Mouse (Mus musculus) ES-CJ7 (cell line): ENCODE measurements around the gene Hist1h4d.
"Not testable (repeated sequence)": the region's sequence is repeated elsewhere in the genome, so short reads cannot be mapped to it uniquely, and the experiment has no call there.

Source experiments
- DNase-seq: peaks from one replicate; pipeline ENCODE4 v3.0.0; 2011; ENCODE audit warnings: low read depth, low spot score

Hist1h4d gene

DNA sequence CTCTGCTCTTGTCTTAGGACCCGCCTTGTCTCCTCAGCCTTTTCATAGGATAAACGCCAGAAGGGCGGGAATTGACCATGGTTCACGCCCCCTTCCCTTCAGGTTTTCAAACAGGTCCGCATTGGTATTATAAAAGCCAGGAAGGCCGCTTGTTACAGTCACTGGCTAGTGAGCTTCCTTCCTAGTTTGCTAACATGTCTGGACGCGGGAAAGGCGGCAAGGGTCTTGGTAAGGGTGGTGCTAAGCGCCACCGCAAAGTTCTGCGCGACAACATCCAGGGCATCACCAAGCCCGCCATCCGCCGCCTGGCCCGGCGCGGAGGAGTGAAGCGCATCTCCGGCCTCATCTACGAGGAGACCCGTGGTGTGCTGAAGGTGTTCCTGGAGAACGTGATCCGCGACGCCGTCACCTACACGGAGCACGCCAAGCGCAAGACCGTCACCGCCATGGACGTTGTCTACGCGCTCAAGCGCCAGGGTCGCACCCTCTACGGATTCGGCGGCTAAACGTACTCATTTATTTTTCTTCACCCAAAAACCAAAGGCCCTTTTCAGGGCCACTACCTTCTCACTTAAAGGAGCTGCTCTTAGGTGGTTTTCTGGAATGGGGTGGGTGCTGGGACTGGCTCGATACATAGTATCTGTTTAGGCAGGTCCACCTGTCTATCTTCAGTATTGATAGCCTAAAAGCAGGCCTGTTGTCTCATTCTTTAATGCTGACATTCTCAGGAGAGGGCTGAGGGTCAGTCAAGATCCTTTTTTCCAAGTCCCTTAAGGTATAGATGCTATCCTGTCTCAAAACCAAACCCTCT is at the start of gene Hist1h4d:
Hist1h4d (plus strand) TSS at position 191 of the 811 bp plus-strand sequence.
- DNase-seq, result peak; percentile 97

- DNase-seq, result peak; percentile 56
These were observed 48.9 kb upstream of the Hist1h4d start for GRCm38 (mm10) chr13:23532262-23533075.

DNA sequence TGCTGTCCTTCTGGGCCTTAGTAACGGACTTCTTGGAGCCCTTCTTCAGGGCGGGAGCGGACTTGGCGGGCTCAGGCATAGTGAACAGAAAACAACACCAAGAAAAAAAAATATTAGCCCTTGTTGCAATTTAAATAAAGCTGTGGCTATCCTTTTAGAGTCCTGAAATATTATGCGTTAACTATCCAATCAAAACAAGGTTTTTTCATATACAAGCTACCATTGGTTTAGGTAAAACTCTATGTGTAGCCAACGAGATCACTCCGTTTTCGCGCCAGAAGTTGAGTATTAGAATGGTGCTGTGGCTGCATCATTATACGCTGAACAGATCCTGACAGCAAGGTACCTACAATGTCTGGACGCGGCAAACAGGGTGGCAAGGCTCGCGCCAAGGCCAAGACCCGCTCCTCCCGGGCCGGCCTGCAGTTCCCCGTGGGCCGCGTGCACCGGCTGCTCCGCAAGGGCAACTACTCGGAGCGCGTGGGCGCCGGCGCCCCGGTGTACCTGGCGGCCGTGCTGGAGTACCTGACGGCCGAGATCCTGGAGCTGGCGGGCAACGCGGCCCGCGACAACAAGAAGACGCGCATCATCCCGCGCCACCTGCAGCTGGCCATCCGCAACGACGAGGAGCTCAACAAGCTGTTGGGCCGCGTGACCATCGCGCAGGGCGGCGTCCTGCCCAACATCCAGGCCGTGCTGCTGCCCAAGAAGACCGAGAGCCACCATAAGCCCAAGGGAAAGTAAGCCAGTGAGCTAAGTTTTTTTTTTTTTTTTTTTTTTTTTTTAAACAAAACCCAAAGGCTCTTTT is 47.6 kb upstream of the Hist1h4d start, which contains the start of gene Hist1h2af:
Hist1h2af (plus strand) TSS at position 347 of the 808 bp plus-strand sequence.
- peak; percentile 95 for DNase-seq

- DNase-seq, result peak; percentile 83
These were observed 46.8 kb upstream of the Hist1h4d start for GRCm38 (mm10) chr13:23534368-23535131.

DNA sequence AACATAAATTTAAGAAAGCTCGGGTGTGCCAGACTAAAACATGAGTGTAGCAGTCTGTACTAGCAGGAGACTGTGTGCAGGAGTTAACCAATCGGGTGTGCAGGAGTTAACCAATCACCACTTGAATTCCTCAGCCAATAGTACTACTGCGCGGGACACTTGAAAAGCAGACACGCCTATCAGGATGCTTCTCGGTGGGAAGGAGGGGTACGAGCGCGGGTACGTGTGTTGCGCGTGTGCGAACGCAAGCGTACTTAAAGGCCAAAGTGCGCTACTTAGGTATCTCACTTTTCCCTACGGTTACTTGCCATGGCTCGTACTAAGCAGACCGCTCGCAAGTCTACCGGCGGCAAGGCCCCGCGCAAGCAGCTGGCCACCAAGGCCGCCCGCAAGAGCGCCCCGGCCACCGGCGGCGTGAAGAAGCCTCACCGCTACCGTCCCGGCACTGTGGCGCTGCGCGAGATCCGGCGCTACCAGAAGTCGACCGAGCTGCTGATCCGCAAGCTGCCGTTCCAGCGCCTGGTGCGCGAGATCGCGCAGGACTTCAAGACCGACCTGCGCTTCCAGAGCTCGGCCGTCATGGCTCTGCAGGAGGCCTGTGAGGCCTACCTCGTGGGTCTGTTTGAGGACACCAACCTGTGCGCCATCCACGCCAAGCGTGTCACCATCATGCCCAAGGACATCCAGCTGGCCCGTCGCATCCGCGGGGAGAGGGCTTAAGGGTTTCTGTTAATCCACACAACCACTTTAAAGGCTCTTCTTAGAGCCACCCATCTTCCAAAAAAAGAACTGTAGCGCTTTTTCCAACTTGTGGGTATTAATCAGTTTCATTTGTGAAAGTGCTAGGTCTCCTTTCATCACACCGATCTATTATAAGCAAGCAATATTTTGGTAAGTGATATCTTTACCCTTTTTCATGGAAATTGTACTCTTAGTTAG is 46.0 kb upstream of the Hist1h4d start, which contains the start of gene Hist1h3g:
Hist1h3g (plus strand) TSS at position 286 of the 939 bp plus-strand sequence.
- DNase-seq, result peak; percentile 100

DNA sequence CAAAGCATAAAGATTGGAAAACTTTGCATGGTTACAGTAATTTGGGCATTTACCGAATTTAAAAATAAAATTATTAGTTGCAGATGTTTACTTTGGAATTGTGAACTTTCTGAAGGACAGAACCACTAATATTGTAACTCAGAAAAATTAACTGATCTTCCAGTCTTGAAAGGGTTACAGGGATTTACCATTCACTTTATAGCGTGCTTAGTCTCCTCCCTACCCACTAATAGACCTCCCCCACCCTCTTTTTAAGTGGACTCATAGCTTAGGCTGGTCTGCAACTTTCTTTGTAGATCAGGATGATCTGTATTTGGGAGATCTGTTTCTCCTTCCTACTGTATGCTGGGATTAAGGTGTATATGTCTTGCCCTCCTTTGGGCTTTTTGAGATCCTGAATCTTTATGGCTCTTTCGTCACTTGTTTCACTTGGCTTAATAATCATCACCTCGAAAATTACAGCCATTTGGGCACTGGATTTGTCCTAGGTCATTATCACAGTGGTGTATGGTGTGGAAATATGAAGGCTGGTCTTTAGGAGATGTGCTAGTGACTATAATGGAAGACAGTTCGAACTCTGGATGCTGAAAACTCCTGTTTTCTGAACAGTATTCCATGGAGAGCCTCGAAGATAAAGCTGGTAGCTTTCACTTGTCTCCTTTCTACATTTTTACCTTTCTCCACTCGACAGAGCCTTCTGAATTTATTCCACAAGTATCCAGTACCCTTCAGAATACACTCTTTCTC is 45.1 kb upstream of the Hist1h4d start:
- peak; percentile 73 for DNase-seq

DNA sequence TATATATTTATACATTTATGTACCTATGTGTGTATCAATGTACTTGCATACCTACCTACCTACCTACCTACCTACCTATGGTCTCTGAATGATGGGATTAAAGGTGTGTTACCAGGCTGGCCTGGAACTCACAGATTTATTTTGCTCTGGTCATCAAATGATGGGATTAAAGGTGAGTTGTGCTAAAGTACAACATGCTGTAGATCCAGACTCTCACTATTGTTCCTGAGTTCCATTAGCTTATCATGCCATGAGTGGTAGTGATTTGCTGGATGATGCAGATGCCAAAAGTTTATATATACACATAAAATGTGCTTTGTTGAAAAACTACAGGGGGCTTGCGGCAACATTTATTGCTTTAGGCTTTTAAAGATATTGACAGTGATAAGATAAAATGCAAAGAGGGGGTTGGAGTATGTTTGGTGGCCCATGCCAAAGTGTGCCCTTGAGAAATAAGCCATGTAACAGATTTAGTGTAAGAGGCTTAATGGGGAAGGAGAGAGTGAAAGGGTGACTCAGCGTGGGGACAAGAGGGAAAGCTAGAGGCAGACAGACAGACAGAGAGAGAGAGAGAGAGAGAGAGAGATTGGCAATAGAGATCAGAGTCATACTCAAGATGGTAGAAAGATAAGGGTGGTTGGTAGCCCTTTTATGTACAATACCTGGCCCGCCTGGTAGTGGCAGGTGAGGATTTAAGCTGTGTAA is 44.2 kb upstream of the Hist1h4d start:
- DNase-seq, result peak; percentile 17

GRCm38 (mm10) chr13:23538249-23538648 is 43.1 kb upstream of the Hist1h4d start:
- DNase-seq, result peak; percentile 11

DNA sequence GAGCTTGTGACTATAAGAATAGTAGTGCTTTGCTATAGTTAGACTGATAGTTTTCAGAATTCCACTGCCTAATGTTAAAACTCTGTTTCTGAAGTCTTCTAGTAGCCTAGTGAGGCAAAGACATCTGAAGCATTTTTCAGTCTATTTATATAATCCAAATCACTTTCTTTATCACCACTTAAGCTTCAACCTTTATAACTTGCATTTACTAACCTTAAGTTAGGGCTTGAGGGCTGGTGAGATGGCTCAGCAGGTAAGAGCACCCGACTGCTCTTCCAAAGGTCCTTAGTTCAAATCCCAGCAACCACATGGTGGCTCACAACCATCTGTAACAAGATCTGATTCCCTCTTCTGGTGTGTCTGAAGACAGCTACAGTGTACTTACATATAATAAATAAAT is 41.6 kb upstream of the Hist1h4d start:
- not testable (repeated sequence) for DNase-seq

GRCm38 (mm10) chr13:23541497-23541896 is 39.9 kb upstream of the Hist1h4d start:
- no peak for DNase-seq

DNA sequence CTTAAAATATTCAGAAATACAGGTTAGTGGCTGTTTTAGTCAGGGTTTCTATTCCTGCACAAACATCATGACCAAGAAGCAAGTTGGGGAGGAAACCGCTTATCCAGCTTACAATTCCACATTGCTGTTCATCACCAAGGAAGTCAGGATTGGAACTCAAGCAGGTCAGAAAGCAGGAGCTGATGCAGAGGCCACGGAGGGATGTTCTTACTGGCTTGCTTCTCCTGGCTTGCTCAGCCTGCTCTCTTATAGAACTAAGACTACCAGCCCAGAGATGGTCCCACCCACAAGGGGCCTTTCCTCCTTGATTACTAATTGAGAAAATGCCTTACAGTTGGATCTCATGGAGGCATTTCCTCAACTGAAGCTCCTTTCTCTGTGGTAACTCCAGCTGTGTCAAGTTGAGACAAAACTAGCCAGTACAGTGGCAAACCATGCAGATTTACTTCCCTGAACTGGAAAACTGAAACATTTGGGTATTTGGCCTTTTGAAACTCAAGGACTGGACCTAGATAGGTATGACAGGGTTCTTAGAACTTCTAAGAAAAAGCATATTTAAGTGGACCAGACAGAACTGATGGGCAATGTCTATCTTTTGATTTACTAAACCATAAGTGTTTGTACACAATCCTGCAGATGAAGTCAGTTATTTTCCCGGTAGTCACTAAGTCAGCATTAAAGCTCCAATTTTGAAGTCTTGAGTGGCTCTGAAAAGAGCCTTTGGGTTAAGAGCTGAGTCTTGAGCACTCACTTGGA is 39.0 kb upstream of the Hist1h4d start:
- peak; percentile 61 for DNase-seq

- peak; percentile 99 for DNase-seq
These were observed 38.3 kb upstream of the Hist1h4d start, which contains the start of gene Hist1h2bh for GRCm38 (mm10) chr13:23542999-23543607. Hist1h2bh (minus strand) TSS chr13:23543392.

- DNase-seq, result peak; percentile 97
These were observed 37.2 kb upstream of the Hist1h4d start, which contains the start of gene Hist1h3f for GRCm38 (mm10) chr13:23543965-23544786. Hist1h3f (plus strand) TSS chr13:23544052.

- not testable (repeated sequence) for DNase-seq
These were observed 36.6 kb upstream of the Hist1h4d start for GRCm38 (mm10) chr13:23544787-23545120.

DNA sequence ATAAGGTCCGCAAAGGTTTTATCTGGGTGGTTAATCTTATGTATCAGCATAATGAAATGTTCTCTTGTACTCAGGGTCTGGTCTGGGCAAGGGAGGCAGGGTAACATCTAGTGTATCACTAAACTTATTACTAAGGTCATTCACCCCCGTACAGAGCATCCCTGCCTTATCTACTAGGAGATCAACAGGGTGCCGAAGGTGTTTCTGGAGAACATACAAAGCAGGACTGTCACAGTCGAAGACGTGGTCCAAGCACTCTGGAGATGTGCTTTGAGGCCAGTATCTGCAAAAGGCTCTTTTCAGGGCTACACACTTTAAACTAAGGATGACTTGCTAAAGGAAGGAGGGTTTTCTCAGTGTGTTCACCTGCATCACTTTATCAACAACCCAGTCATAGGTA is 34.7 kb upstream of the Hist1h4d start:
- DNase-seq, result no peak

GRCm38 (mm10) chr13:23550761-23551145 is 30.6 kb upstream of the Hist1h4d start:
- peak; percentile 80 for DNase-seq
